Mouse (Mus musculus) cerebellum, adult 8-10 months (tissue): Measurements from ENCODE around the gene Nupl1.

ENCODE experiments used
- DNase-seq: peaks from one replicate; pipeline ENCODE4 v3.0.0; 2022

Nupl1 gene

DNA sequence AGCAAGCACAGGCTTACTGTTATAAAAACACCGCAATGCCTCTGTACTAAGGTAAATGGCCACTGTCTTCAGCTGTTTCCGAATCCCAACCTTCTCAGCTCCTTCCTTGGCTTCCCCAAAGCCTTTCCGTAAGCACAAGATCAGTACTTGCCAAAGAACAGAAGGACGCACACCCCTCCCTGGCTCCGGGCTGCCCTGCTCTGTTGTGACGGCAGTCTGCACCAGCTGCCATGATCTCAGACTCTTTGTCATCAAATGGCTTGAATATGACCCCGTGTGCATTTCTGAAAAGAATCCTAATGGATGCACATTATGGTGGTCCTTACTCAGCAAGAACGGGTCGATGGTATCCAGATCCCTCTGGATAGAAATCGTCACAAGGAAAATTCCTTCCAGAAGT is 108.0 kb downstream of the Nupl1 start:
- no peak for DNase-seq

DNA sequence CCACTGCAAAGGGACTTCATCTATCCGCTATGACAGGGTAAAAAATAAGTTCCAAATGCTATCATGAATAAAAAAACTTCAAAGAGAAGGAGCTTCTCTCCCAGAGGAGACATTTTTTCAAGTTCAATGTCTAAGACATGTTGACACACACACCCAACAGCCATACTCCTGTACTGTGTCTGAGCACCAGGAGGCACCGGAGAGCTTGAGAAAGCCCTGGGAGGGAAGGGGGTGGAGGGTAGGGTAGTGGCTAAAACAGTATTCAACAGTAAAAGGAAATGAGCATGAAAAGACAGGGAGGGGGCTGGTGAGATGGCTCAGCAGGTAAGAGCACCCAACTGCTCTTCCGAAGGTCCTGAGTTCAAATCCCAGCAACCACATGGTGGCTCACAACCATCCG is 112.9 kb downstream of the Nupl1 start:
- DNase-seq, result no peak

DNA sequence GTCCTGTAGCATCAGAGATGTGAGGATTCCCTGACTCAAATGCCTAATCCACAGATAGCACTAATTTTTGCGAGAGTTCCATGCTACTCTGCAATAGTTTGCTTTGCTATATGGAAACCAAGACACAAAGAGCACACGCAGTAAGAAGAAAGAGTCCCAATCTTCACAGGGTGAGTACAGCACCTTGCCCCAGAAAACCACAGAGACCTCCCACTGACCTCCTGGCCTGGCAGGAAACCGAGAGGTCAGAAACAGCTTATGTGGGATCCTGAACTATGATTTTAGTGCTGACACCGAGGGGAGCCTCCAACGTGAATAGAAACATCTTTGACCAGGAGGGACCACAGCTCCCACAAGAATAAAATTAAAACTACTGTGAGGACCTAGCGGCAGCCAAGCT is 113.4 kb downstream of the Nupl1 start:
- no peak for DNase-seq

DNA sequence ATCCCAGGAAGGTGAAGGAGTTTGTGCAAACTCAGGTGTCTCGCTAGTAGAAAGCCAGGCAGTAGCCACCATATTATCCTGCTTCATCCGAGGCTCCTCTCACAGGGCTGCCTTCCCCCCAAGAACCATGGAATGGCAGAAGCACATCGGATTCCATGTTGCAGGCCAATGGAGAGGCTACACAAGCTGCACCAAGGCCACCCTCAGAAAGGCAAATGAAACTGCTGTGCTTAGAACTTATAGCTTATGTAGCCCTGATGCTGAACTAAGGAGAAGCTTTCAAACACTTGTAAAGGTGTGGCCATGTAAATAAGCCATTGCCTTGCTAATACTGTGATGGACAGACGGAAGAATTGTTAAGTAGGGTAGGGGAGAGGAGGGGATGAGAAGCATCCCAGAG is 115.4 kb downstream of the Nupl1 start:
- DNase-seq, result no peak

DNA sequence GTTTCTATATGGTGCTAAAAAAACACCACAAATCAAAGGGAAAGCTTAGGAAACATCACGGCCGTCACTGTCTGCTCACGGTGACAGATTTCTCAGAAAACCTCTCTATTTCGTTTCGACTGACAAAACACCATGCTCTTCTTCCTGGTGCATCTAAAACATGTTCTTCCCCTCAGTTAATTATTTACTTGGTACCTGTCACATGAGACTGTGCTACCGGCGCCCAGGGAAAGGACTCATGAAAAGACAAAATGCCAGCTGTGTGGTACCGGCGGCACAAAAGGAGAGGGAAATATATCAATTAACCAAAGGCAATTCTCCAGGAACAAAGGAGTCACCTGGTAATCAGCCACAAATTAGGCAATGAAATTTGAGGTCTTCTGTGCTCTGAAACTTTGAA is 116.5 kb downstream of the Nupl1 start:
- DNase-seq, result no peak
